Mouse (Mus musculus): Measurements from ENCODE around the gene Mier2. TPM values are rescaled to one million over a fixed set of nuclear protein-coding genes. Genes with fewer than 3 reads are reported as not detected.

Mier2 gene
- polyA plus RNA-seq, 1 experiment from 2014 or later, result 45.9 TPM

GRCm38 (mm10) chr10:79585136-79585535 is 30.1 kb upstream of the Mier2 start:
- Histone ChIP-seq H3K36me3 (no peaks in the 10 kb centered on the region), H3K27me3 (no peaks in the 10 kb centered on the region), H3K9me3 (no peaks in the 10 kb centered on the region), H3K4me1 (no peaks in the 10 kb centered on the region), H3K4me2 (no peak overlapping the region), H3K9ac (no peak overlapping the region), H3K27ac (no peak overlapping the region), H3K4me3 (no peak overlapping the region)
- 84% methylated on average over 6 of the region's 6 CpGs for WGBS
- no peak for ATAC-seq (ENCODE audit: borderline replicate concordance, extremely low read depth, low FRiP score, low TSS enrichment)

GRCm38 (mm10) chr10:79584426-79584825 is 29.4 kb upstream of the Mier2 start:
- Histone ChIP-seq H3K4me3 (no peak overlapping the region), H3K27ac (no peak overlapping the region), H3K9ac (no peak overlapping the region), H3K9me3 (no peaks in the 10 kb centered on the region), H3K36me3 (no peaks in the 10 kb centered on the region), H3K4me1 (no peaks in the 10 kb centered on the region), H3K27me3 (no peaks in the 10 kb centered on the region; the same call in 1 of the 2 replicates), H3K4me2 (no peak overlapping the region)
- WGBS, result 68% methylated on average over 9 of the region's 9 CpGs
- no peak for ATAC-seq (ENCODE audit: borderline replicate concordance, extremely low read depth, low FRiP score, low TSS enrichment)

DNA sequence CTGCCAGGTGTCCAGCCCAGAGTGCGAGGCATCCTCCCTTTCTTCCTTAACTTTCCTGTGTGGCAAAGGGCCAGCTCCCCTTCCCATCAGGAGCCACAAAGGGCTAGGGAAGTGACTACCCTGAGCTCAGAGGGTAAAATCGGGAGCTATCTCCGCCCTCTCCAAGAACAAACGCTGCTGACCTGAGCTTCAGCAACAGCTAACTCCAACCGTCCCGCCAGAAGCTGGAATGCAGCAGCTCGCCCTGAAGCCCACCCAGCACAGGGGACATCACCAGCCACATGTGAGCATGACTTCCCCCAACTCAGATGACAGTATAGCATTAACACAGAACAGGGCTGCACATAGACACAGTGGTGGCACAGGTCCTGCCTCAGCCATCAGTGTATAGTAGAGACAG is 29.0 kb upstream of the Mier2 start:
- no peak for ATAC-seq (ENCODE audit: borderline replicate concordance, extremely low read depth, low FRiP score, low TSS enrichment)
- no peak overlapping the region for H3K27ac ChIP-seq

GRCm38 (mm10) chr10:79581501-79581900 is 26.5 kb upstream of the Mier2 start:
- H3K4me3 ChIP-seq, result no peak overlapping the region
- H3K9me3 ChIP-seq, result no peaks in the 10 kb centered on the region
- ATAC-seq (ENCODE audit: borderline replicate concordance, extremely low read depth, low FRiP score, low TSS enrichment), result no peak
- H3K27ac ChIP-seq, result no peak overlapping the region
- no peak overlapping the region for H3K9ac ChIP-seq
- WGBS, result 83% methylated on average over 8 of the region's 8 CpGs
- no peak overlapping the region for H3K4me2 ChIP-seq
- H3K4me1 ChIP-seq, result no peaks in the 10 kb centered on the region
- no peaks in the 10 kb centered on the region; the same call in 1 of the 2 replicates for H3K27me3 ChIP-seq
- H3K36me3 ChIP-seq, result no peaks in the 10 kb centered on the region

More for the DNA sequence above, 29.0 kb upstream of the Mier2 start:
- H3K27me3 ChIP-seq, result no peaks in the 10 kb centered on the region; the same call in 1 of the 2 replicates
- no peak overlapping the region for H3K4me2 ChIP-seq
- no peaks in the 10 kb centered on the region for H3K36me3 ChIP-seq
- WGBS, result 43% methylated on average over 7 of the region's 7 CpGs
- no peaks in the 10 kb centered on the region for H3K4me1 ChIP-seq
- no peak overlapping the region for H3K9ac ChIP-seq
- H3K9me3 ChIP-seq, result no peaks in the 10 kb centered on the region
- H3K4me3 ChIP-seq, result no peak overlapping the region

- H3K27me3 ChIP-seq, result no peaks in the 10 kb centered on the region; the same call in 1 of the 2 replicates
- ATAC-seq (ENCODE audit: borderline replicate concordance, extremely low read depth, low FRiP score, low TSS enrichment), result no peak
- H3K9me3 ChIP-seq, result no peaks in the 10 kb centered on the region
- no peak overlapping the region for H3K27ac ChIP-seq
- H3K4me1 ChIP-seq, result no peaks in the 10 kb centered on the region
- no peak overlapping the region for H3K9ac ChIP-seq
- H3K36me3 ChIP-seq, result no peaks in the 10 kb centered on the region
- H3K4me2 ChIP-seq, result no peak overlapping the region
- no peak overlapping the region for H3K4me3 ChIP-seq
- WGBS, result 39% methylated on average over 6 of the region's 6 CpGs
These were observed 25.8 kb upstream of the Mier2 start for GRCm38 (mm10) chr10:79580811-79581210.

- Histone ChIP-seq H3K9me3 (no peaks in the 10 kb centered on the region), H3K4me3 (no peak overlapping the region), H3K9ac (no peak overlapping the region), H3K36me3 (no peaks in the 10 kb centered on the region), H3K4me1 (no peaks in the 10 kb centered on the region), H3K27me3 (no peaks in the 10 kb centered on the region; the same call in 1 of the 2 replicates), H3K27ac (no peak overlapping the region), H3K4me2 (no peak overlapping the region)
- no peak for ATAC-seq (ENCODE audit: borderline replicate concordance, extremely low read depth, low FRiP score, low TSS enrichment)
- WGBS, result 65% methylated on average over 7 of the region's 7 CpGs
These were observed 25.4 kb upstream of the Mier2 start for GRCm38 (mm10) chr10:79580356-79580755.

DNA sequence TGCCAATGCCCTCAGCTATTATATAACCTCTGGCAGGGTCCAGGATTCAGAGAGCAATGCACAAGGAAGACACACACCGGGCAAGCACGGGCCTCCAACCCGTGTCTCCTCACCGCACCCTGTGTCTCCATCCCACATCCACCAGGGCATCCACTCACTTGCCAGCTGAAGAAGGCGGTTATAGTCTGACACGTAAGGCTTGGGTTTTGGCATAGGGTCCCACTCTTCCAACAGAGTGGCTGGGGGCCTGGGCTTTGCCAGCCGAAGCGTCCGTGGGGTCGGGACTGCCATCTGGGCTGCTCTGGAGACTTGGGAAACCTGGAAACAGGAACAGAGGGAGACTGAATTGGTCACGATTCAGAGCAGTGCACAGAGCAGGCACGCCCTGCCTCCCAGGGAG is 24.8 kb upstream of the Mier2 start:
- no peaks in the 10 kb centered on the region for H3K9me3 ChIP-seq
- H3K27ac ChIP-seq, result no peak overlapping the region
- H3K36me3 ChIP-seq, result no peaks in the 10 kb centered on the region
- H3K4me3 ChIP-seq, result no peak overlapping the region
- 78% methylated on average over 12 of the region's 12 CpGs for WGBS
- no peaks in the 10 kb centered on the region; the same call in 1 of the 2 replicates for H3K27me3 ChIP-seq
- no peaks in the 10 kb centered on the region for H3K4me1 ChIP-seq
- ATAC-seq (ENCODE audit: borderline replicate concordance, extremely low read depth, low FRiP score, low TSS enrichment), result no peak
- no peak overlapping the region for H3K9ac ChIP-seq
- no peak overlapping the region for H3K4me2 ChIP-seq

GRCm38 (mm10) chr10:79578891-79579290 is 23.9 kb upstream of the Mier2 start:
- Histone ChIP-seq H3K4me1 (no peaks in the 10 kb centered on the region), H3K9me3 (no peaks in the 10 kb centered on the region), H3K27me3 (no peaks in the 10 kb centered on the region; the same call in 1 of the 2 replicates), H3K4me2 (no peak overlapping the region), H3K9ac (no peak overlapping the region), H3K4me3 (no peak overlapping the region), H3K36me3 (no peaks in the 10 kb centered on the region), H3K27ac (no peak overlapping the region)
- 63% methylated on average over 7 of the region's 7 CpGs for whole genome bisulfite sequencing
- ATAC-seq (ENCODE audit: borderline replicate concordance, extremely low read depth, low FRiP score, low TSS enrichment), result no peak

GRCm38 (mm10) chr10:79578276-79578675 is 23.3 kb upstream of the Mier2 start:
- H3K4me1 ChIP-seq, result no peaks in the 10 kb centered on the region
- no peaks in the 10 kb centered on the region for H3K9me3 ChIP-seq
- H3K36me3 ChIP-seq, result no peaks in the 10 kb centered on the region
- no peak for ATAC-seq (ENCODE audit: borderline replicate concordance, extremely low read depth, low FRiP score, low TSS enrichment)
- H3K9ac ChIP-seq, result no peak overlapping the region
- H3K27ac ChIP-seq, result no peak overlapping the region
- no peak overlapping the region for H3K4me3 ChIP-seq
- WGBS, result 66% methylated on average over 9 of the region's 9 CpGs
- no peaks in the 10 kb centered on the region; the same call in 1 of the 2 replicates for H3K27me3 ChIP-seq
- no peak overlapping the region for H3K4me2 ChIP-seq

DNA sequence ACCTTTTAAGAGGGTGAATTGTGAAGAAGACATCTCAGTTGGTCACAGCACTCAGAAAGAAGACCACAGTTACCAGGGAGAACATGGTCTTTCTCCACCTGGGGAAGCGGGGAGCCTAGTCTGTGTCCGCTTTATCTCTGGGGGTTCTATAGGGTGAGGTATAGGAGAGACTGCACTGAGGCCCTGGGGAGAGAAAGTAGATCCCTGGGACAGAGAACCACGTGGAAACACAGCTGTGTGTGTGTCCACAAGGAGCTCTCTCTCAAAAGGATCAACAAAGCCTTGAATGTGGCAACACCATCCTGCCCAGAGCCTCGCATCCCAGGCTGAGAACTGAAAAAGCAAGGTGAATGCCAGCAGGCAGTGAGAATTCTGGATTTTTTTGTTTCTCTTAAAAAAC is 22.4 kb upstream of the Mier2 start:
- WGBS, result 56% methylated on average over 4 of the region's 4 CpGs
- no peaks in the 10 kb centered on the region for H3K9me3 ChIP-seq
- no peak overlapping the region for H3K4me3 ChIP-seq
- no peak overlapping the region for H3K4me2 ChIP-seq
- H3K9ac ChIP-seq, result no peak overlapping the region
- no peak for ATAC-seq (ENCODE audit: borderline replicate concordance, extremely low read depth, low FRiP score, low TSS enrichment)
- no peaks in the 10 kb centered on the region for H3K4me1 ChIP-seq
- no peaks in the 10 kb centered on the region for H3K36me3 ChIP-seq
- H3K27me3 ChIP-seq, result no peaks in the 10 kb centered on the region; the same call in 1 of the 2 replicates
- H3K27ac ChIP-seq, result no peak overlapping the region

- H3K9ac ChIP-seq, result no peak overlapping the region
- H3K27me3 ChIP-seq, result no peaks in the 10 kb centered on the region; the same call in 1 of the 2 replicates
- ATAC-seq (ENCODE audit: borderline replicate concordance, extremely low read depth, low FRiP score, low TSS enrichment), result no peak
- WGBS, result 61% methylated on average over 6 of the region's 6 CpGs
- no peaks in the 10 kb centered on the region for H3K9me3 ChIP-seq
- no peaks in the 10 kb centered on the region for H3K36me3 ChIP-seq
- H3K4me3 ChIP-seq, result no peak overlapping the region
- no peaks in the 10 kb centered on the region for H3K4me1 ChIP-seq
- no peak overlapping the region for H3K4me2 ChIP-seq
- no peak overlapping the region for H3K27ac ChIP-seq
These were observed 20.8 kb upstream of the Mier2 start for GRCm38 (mm10) chr10:79575754-79576153.

- no peak for ATAC-seq (ENCODE audit: borderline replicate concordance, extremely low read depth, low FRiP score, low TSS enrichment)
- Histone ChIP-seq H3K4me1 (no peaks in the 10 kb centered on the region), H3K27me3 (no peaks in the 10 kb centered on the region; the same call in 1 of the 2 replicates), H3K36me3 (no peaks in the 10 kb centered on the region), H3K4me2 (no peak overlapping the region), H3K9ac (no peak overlapping the region), H3K27ac (no peak overlapping the region), H3K9me3 (no peaks in the 10 kb centered on the region), H3K4me3 (no peak overlapping the region)
- 84% methylated on average over 6 of the region's 6 CpGs for WGBS
These were observed 19.8 kb upstream of the Mier2 start for GRCm38 (mm10) chr10:79574796-79575195.

GRCm38 (mm10) chr10:79574350-79574749 is 19.4 kb upstream of the Mier2 start:
- no peak for ATAC-seq (ENCODE audit: borderline replicate concordance, extremely low read depth, low FRiP score, low TSS enrichment)
- H3K9ac ChIP-seq, result no peak overlapping the region
- no peaks in the 10 kb centered on the region for H3K4me1 ChIP-seq
- no peak overlapping the region for H3K27ac ChIP-seq
- no peak overlapping the region for H3K4me3 ChIP-seq
- H3K36me3 ChIP-seq, result no peaks in the 10 kb centered on the region
- no peaks in the 10 kb centered on the region for H3K9me3 ChIP-seq
- H3K4me2 ChIP-seq, result no peak overlapping the region
- 74% methylated on average over 8 of the region's 8 CpGs for WGBS
- H3K27me3 ChIP-seq, result no peaks in the 10 kb centered on the region; the same call in 1 of the 2 replicates

Measured in lung, embryonic 15.5 days (tissue).